Mouse (Mus musculus) limb, embryonic 10.5 days (tissue): Measurements from ENCODE around the gene Vcpkmt. TPM values are rescaled to one million over a fixed set of nuclear protein-coding genes. Genes with fewer than 3 reads are reported as not detected.

Source experiments
- DNase-seq: peaks from one replicate; pipeline ENCODE4 v3.0.0-alpha.2; 2017; ENCODE audit warnings: low spot score
- H3K27ac ChIP-seq: fragments of 300-500 bp; sonication (generic); 2 replicates; pipeline ENCODE4 v1.5.1; 2016; ENCODE audit warnings: mild to moderate bottlenecking
- H3K27me3 ChIP-seq: fragments of 300-500 bp; sonication (generic); 2 replicates; pipeline ENCODE4 v1.6.1; 2016; ENCODE audit warnings: low read depth, mild to moderate bottlenecking; ENCODE audit not compliant: poor library complexity, severe bottlenecking
- H3K36me3 ChIP-seq: fragments of 300-500 bp; sonication (generic); 2 replicates; pipeline ENCODE4 v1.6.1; 2016; ENCODE audit warnings: mild to moderate bottlenecking, moderate library complexity
- H3K4me1 ChIP-seq: fragments of 300-500 bp; sonication (generic); 2 replicates; pipeline ENCODE4 v1.6.1; 2016
- H3K4me3 ChIP-seq: fragments of 300-500 bp; sonication (generic); 2 replicates; pipeline ENCODE4 v1.5.1; 2016; ENCODE audit warnings: mild to moderate bottlenecking, moderate library complexity
- H3K9me3 ChIP-seq: fragments of 300-500 bp; sonication (generic); replicated peaks from 2 replicates; pipeline ENCODE4 v1.6.1; 2016; ENCODE audit warnings: mild to moderate bottlenecking
- WGBS: fragments of 180-500 bp; shearing (Covaris S2); methylation state at CpG from one replicate; pipeline ENCODE4 v1.1.7; 2016; 5-methylcytosine and 5-hydroxymethylcytosine counted together
- microRNA-seq: library from miRNA; unstranded; fragments of <30 nt; microRNA quantifications from one replicate; pipeline ENCODE4, GENCODE M21; 2017
- polyA plus RNA-seq: library from polyadenylated mRNA; unstranded; fragments of >200 nt; fragmentation: Nextera tagmentation; extraction: Ambion mirVana; gene quantifications from 2 replicates; pipeline ENCODE4 v1.2.1, GENCODE M21; 2016

Gene Vcpkmt
- polyA plus RNA-seq, 1 experiment from 2014 or later, result 40.3 TPM

GRCm38 (mm10) chr12:69533237-69533636 lies 49.6 kb downstream of the Vcpkmt start:
- WGBS, result 79% methylated on average over 5 of the region's 5 CpGs
- Histone ChIP-seq H3K4me1 (peaks cover 17% of the 10 kb centered on the region), H3K27me3 (no peaks in the 10 kb centered on the region), H3K27ac (no peak overlapping the region), H3K36me3 (no peaks in the 10 kb centered on the region), H3K9me3 (no peaks in the 10 kb centered on the region), H3K4me3 (no peak overlapping the region)
- DNase-seq, result no peak

- DNase-seq, result no peak
- WGBS, result 91% methylated on average over 3 of the region's 3 CpGs
- no peak overlapping the region for H3K27ac ChIP-seq
- no peak overlapping the region for H3K4me3 ChIP-seq
- no peaks in the 10 kb centered on the region for H3K36me3 ChIP-seq
- no peaks in the 10 kb centered on the region for H3K27me3 ChIP-seq
- H3K4me1 ChIP-seq, result peaks cover 10% of the 10 kb centered on the region
- H3K9me3 ChIP-seq, result no peaks in the 10 kb centered on the region
Measured at GRCm38 (mm10) chr12:69532530-69532929, 50.3 kb downstream of the Vcpkmt start.

DNA sequence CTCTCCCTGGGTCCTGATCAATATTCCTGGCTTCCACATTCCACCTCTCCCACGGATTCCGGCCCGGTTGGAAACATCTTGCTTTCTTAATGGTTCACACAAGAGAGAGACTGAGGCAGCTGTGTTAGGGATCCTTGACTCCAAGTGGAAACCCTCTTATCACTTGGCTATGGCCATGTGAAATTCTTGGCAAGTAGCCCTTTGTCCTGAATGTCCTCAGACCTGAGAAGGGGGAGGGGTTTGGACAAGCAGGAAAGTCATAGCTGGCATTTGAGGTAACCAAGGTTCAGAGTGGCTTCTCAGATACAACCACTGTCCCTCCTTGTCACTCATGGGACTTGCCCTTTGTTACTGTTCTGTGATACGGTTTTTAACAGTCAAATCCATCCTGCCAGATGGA lies 50.7 kb downstream of the Vcpkmt start:
- Histone ChIP-seq H3K4me1 (peaks cover 6% of the 10 kb centered on the region), H3K36me3 (no peaks in the 10 kb centered on the region), H3K9me3 (no peaks in the 10 kb centered on the region), H3K4me3 (no peak overlapping the region), H3K27ac (no peak overlapping the region), H3K27me3 (no peaks in the 10 kb centered on the region)
- WGBS, result 91% methylated on average over 4 of the region's 4 CpGs
- no peak for DNase-seq

- Histone ChIP-seq H3K9me3 (no peaks in the 10 kb centered on the region), H3K36me3 (no peaks in the 10 kb centered on the region), H3K27ac (no peak overlapping the region), H3K4me1 (peaks cover 8% of the 10 kb centered on the region), H3K4me3 (no peak overlapping the region), H3K27me3 (no peaks in the 10 kb centered on the region)
- no peak for DNase-seq
- 82% methylated on average over 13 of the region's 13 CpGs for WGBS
Measured at GRCm38 (mm10) chr12:69529694-69530403, 53.0 kb downstream of the Vcpkmt start.

- no peaks in the 10 kb centered on the region for H3K9me3 ChIP-seq
- no peak for DNase-seq
- H3K4me3 ChIP-seq, result no peak overlapping the region
- no peaks in the 10 kb centered on the region for H3K27me3 ChIP-seq
- no peak overlapping the region for H3K27ac ChIP-seq
- H3K36me3 ChIP-seq, result no peaks in the 10 kb centered on the region
- peaks cover 20% of the 10 kb centered on the region for H3K4me1 ChIP-seq
- WGBS, result 91% methylated on average over 8 of the region's 8 CpGs
Measured at GRCm38 (mm10) chr12:69528275-69529032, 54.4 kb downstream of the Vcpkmt start.

Small RNA genes within 50 kb of the gene (microRNA-seq; reads per million reads assigned to microRNA genes)
- gene Gm23018, result not detected

Other genes with a start within 250 kb of the Vcpkmt start
- gene Nemf, start 225.9 kb downstream of the Vcpkmt start, polyA plus RNA-seq, result 81.0 and 87.6 TPM in 2 replicates
- 45.6 and 50.3 TPM in 2 replicates for gene Arf6, start 210.9 kb downstream of the Vcpkmt start, polyA plus RNA-seq
- gene Gm9887, start 210.6 kb downstream of the Vcpkmt start, polyA plus RNA-seq, result 1.4 and 1.7 TPM in 2 replicates
- 8.3 and 10.0 TPM in 2 replicates for gene Sos2, start 98.8 kb upstream of the Vcpkmt start, polyA plus RNA-seq
- 21.3 and 22.7 TPM in 2 replicates for gene L2hgdh, start 141.8 kb upstream of the Vcpkmt start, polyA plus RNA-seq
- gene Atp5s, start 141.9 kb upstream of the Vcpkmt start, polyA plus RNA-seq, result 26.3 and 27.9 TPM in 2 replicates
- gene Cdkl1, start 208.2 kb upstream of the Vcpkmt start, polyA plus RNA-seq, result 1.0 and 1.2 TPM in 2 replicates